Mouse (Mus musculus) kidney, postnatal 36 days (tissue): Measurements from ENCODE around the gene Stom.

ENCODE experiments used
- DNase-seq, 2 experiments: peaks; one replicate each; pipeline ENCODE4 v3.0.0; 2021 to 2022; ENCODE audit warnings: mixed read lengths in 2 of 2

Gene Stom

GRCm38 (mm10) chr2:35270531-35270984 is 66.2 kb downstream of the Stom start:
- peak; percentile 70 to 78 for DNase-seq

GRCm38 (mm10) chr2:35269716-35270260 is 67.0 kb downstream of the Stom start:
- peak; percentile 66 to 67 for DNase-seq

- no peak for DNase-seq
These were observed 67.6 kb downstream of the Stom start for GRCm38 (mm10) chr2:35269136-35269535.

GRCm38 (mm10) chr2:35267876-35268566 is 68.8 kb downstream of the Stom start:
- no peak for DNase-seq

GRCm38 (mm10) chr2:35267156-35267875 is 69.5 kb downstream of the Stom start:
- DNase-seq = peak; percentile 50 to 56

- DNase-seq = no peak
These were observed 70.4 kb downstream of the Stom start for GRCm38 (mm10) chr2:35266251-35266905.

- DNase-seq = no peak
These were observed 71.0 kb downstream of the Stom start for GRCm38 (mm10) chr2:35265775-35266174.

- DNase-seq = peak; percentile 58 to 71
These were observed 71.5 kb downstream of the Stom start for GRCm38 (mm10) chr2:35265296-35265695.

- no peak for DNase-seq
These were observed 72.7 kb downstream of the Stom start for GRCm38 (mm10) chr2:35264095-35264494.
